Mouse (Mus musculus): ENCODE results near the gene Snai1. TPM values are rescaled to one million over a fixed set of nuclear protein-coding genes. Genes with fewer than 3 reads are reported as not detected.

Gene Snai1
- polyA plus RNA-seq, 1 experiment: 7.2 TPM

GRCm38 (mm10) chr2:167546447-167547195, 8.6 kb downstream of the Snai1 start:
- no peak for DNase-seq (ENCODE audit: low read depth, low spot score)
- 72% methylated on average over 18 of the region's 18 CpGs for WGBS

- DNase-seq (ENCODE audit: low read depth, low spot score): no peak
- 88% methylated on average over 8 of the region's 8 CpGs for WGBS
Observed at GRCm38 (mm10) chr2:167547444-167547843, 9.4 kb downstream of the Snai1 start.

- WGBS: 83% methylated on average over 7 of the region's 7 CpGs
Observed at GRCm38 (mm10) chr2:167548961-167549360, 11.0 kb downstream of the Snai1 start.

GRCm38 (mm10) chr2:167550341-167550854, 12.4 kb downstream of the Snai1 start:
- 66% methylated on average over 8 of the region's 8 CpGs for WGBS
- DNase-seq (ENCODE audit: low read depth, low spot score): no peak

More at GRCm38 (mm10) chr2:167548961-167549360, 11.0 kb downstream of the Snai1 start:
- DNase-seq (ENCODE audit: low read depth, low spot score): no peak

GRCm38 (mm10) chr2:167551342-167551920, 13.4 kb downstream of the Snai1 start:
- no peak for DNase-seq (ENCODE audit: low read depth, low spot score)
- WGBS: 74% methylated on average over 8 of the region's 8 CpGs

- WGBS: 78% methylated on average over 4 of the region's 4 CpGs
Observed at GRCm38 (mm10) chr2:167552292-167552691, 14.3 kb downstream of the Snai1 start.

GRCm38 (mm10) chr2:167552927-167553402, 15.0 kb downstream of the Snai1 start:
- DNase-seq (ENCODE audit: low read depth, low spot score): no peak
- 47% methylated on average over 11 of the region's 11 CpGs for WGBS

More at GRCm38 (mm10) chr2:167552292-167552691, 14.3 kb downstream of the Snai1 start:
- DNase-seq (ENCODE audit: low read depth, low spot score): no peak

GRCm38 (mm10) chr2:167555766-167556165, 17.8 kb downstream of the Snai1 start:
- no peak for DNase-seq (ENCODE audit: low read depth, low spot score)
- 87% methylated on average over 5 of the region's 5 CpGs for WGBS

- 17% methylated on average over 27 of the region's 27 CpGs for WGBS
- no peak for DNase-seq (ENCODE audit: low read depth, low spot score)
Observed at GRCm38 (mm10) chr2:167559413-167559812, 21.4 kb downstream of the Snai1 start.

GRCm38 (mm10) chr2:167562101-167562500, 24.1 kb downstream of the Snai1 start:
- DNase-seq (ENCODE audit: low read depth, low spot score): no peak
- 19% methylated on average over 8 of the region's 8 CpGs for WGBS

GRCm38 (mm10) chr2:167563035-167563434, 25.0 kb downstream of the Snai1 start:
- no peak for DNase-seq (ENCODE audit: low read depth, low spot score)
- WGBS: 80% methylated on average over 5 of the region's 5 CpGs

- 73% methylated on average over 12 of the region's 12 CpGs for WGBS
- no peak for DNase-seq (ENCODE audit: low read depth, low spot score)
Observed at GRCm38 (mm10) chr2:167563703-167564102, 25.7 kb downstream of the Snai1 start.

GRCm38 (mm10) chr2:167564551-167565311, 26.7 kb downstream of the Snai1 start:
- WGBS: 89% methylated on average over 13 of the region's 13 CpGs
- no peak for DNase-seq (ENCODE audit: low read depth, low spot score)

- 64% methylated on average over 3 of the region's 3 CpGs for WGBS
- DNase-seq (ENCODE audit: low read depth, low spot score): no peak
Observed at GRCm38 (mm10) chr2:167565312-167565656, 27.3 kb downstream of the Snai1 start.

- 48% methylated on average over 19 of the region's 19 CpGs for WGBS
- DNase-seq (ENCODE audit: low read depth, low spot score): no peak
Observed at GRCm38 (mm10) chr2:167565682-167566081, 27.7 kb downstream of the Snai1 start.

- 82% methylated on average over 9 of the region's 9 CpGs for WGBS
- no peak for DNase-seq (ENCODE audit: low read depth, low spot score)
Observed at GRCm38 (mm10) chr2:167568112-167568511, 30.1 kb downstream of the Snai1 start.

GRCm38 (mm10) chr2:167569934-167570651, 32.1 kb downstream of the Snai1 start:
- 53% methylated on average over 13 of the region's 13 CpGs for WGBS
- DNase-seq (ENCODE audit: low read depth, low spot score): no peak

- DNase-seq (ENCODE audit: low read depth, low spot score): no peak
- 61% methylated on average over 6 of the region's 6 CpGs for WGBS
Observed at GRCm38 (mm10) chr2:167570815-167571214, 32.8 kb downstream of the Snai1 start.

- WGBS: 86% methylated on average over 18 of the region's 18 CpGs
- DNase-seq (ENCODE audit: low read depth, low spot score): no peak
Observed at GRCm38 (mm10) chr2:167571442-167572220, 33.6 kb downstream of the Snai1 start.

Measured in large intestine, adult 2 months (tissue).